Mouse (Mus musculus) embryonic facial prominence, embryonic 14.5 days (tissue): ENCODE results near the gene Wdr82. TPM values are rescaled to one million over a fixed set of nuclear protein-coding genes. Genes with fewer than 3 reads are reported as not detected.

Experiments
- ATAC-seq: fragments of 200-750 bp; cut with Nextera tagmentation; 2 replicates; pipeline ENCODE4 v1.8.0; 2017; ENCODE audit warnings: low read depth, moderate number of reproducible peaks, moderate TSS enrichment
- DNase-seq: peaks from one replicate; pipeline ENCODE4 v3.0.0-alpha.2; 2015; ENCODE audit warnings: low spot score
- H3K27ac ChIP-seq: fragments of 300-500 bp; sonication (generic); replicated peaks from 2 replicates; pipeline ENCODE4 v1.5.1; 2014; ENCODE audit warnings: low read depth, mild to moderate bottlenecking, low read length, moderate library complexity
- H3K27me3 ChIP-seq: fragments of 300-500 bp; sonication (generic); replicated peaks from 2 replicates; pipeline ENCODE4 v1.6.1; 2014; ENCODE audit warnings: low read length; ENCODE audit not compliant: control insufficient read depth, insufficient read depth
- H3K36me3 ChIP-seq: fragments of 300-500 bp; sonication (generic); 2 replicates; pipeline ENCODE4 v1.6.1; 2014; ENCODE audit warnings: low read length, mixed read lengths; ENCODE audit not compliant: control insufficient read depth, insufficient read depth
- H3K4me1 ChIP-seq: fragments of 300-500 bp; sonication (generic); 2 replicates; pipeline ENCODE4 v1.6.1; 2014; ENCODE audit warnings: antibody characterized with exemption, low read length; ENCODE audit not compliant: control insufficient read depth, insufficient read depth
- H3K4me2 ChIP-seq: fragments of 300-500 bp; sonication (generic); 2 replicates; pipeline ENCODE4 v1.6.1; 2014; ENCODE audit warnings: low read depth, mild to moderate bottlenecking, low read length, moderate library complexity, mixed read lengths
- H3K4me3 ChIP-seq: fragments of 300-500 bp; sonication (generic); 2 replicates; pipeline ENCODE4 v1.5.1; 2014; ENCODE audit warnings: low read depth, mild to moderate bottlenecking, low read length
- H3K9ac ChIP-seq: fragments of 300-500 bp; sonication (generic); 2 replicates; pipeline ENCODE4 v1.6.1; 2014; ENCODE audit warnings: low read depth, mild to moderate bottlenecking, low read length, moderate library complexity, mixed read lengths
- H3K9me3 ChIP-seq: fragments of 300-500 bp; sonication (generic); 2 replicates; pipeline ENCODE4 v1.6.1; 2016; ENCODE audit warnings: low read length; ENCODE audit not compliant: control insufficient read depth
- WGBS: fragments of 180-500 bp; shearing (Covaris S2); extraction: QIAGEN DNeasy Blood & Tissue Kit; methylation state at CpG from one replicate; pipeline ENCODE4 v1.1.7; 2014; 5-methylcytosine and 5-hydroxymethylcytosine counted together
- polyA plus RNA-seq: library from polyadenylated mRNA; unstranded; fragments of >200 nt; fragmentation: Nextera tagmentation; extraction: Ambion mirVana; gene quantifications from 2 replicates; pipeline ENCODE4 v1.2.1, GENCODE M21; 2014

The Wdr82 gene
- polyA plus RNA-seq, 1 experiment from 2014 or later, result 25.5 TPM

- Histone ChIP-seq H3K27me3 (no peaks in the 10 kb centered on the region), H3K4me2 (no peak overlapping the region), H3K36me3 (peaks cover 33% of the 10 kb centered on the region), H3K9me3 (no peaks in the 10 kb centered on the region), H3K4me3 (no peak overlapping the region), H3K4me1 (0 out of 2 replicates have a peak, but pooled peaks cover 3% of the 10 kb centered on the region), H3K9ac (no peak overlapping the region), H3K27ac (no peak overlapping the region)
- DNase-seq, result no peak
- 79% methylated on average over 6 of the region's 6 CpGs for WGBS
- no peak for ATAC-seq
Observed at GRCm38 (mm10) chr9:106215341-106216125, 44.8 kb downstream of the Wdr82 start.

- Histone ChIP-seq H3K4me1 (no peaks in the 10 kb centered on the region), H3K4me3 (no peak overlapping the region), H3K9ac (no peak overlapping the region), H3K9me3 (no peaks in the 10 kb centered on the region), H3K36me3 (peaks cover 33% of the 10 kb centered on the region), H3K4me2 (no peak overlapping the region), H3K27ac (no peak overlapping the region), H3K27me3 (no peaks in the 10 kb centered on the region)
- ATAC-seq (no peak), DNase-seq (no peak)
- 83% methylated on average over 7 of the region's 7 CpGs for WGBS
Observed at GRCm38 (mm10) chr9:106216971-106217370, 46.2 kb downstream of the Wdr82 start.

GRCm38 (mm10) chr9:106220894-106221523 is 50.3 kb downstream of the Wdr82 start:
- Histone ChIP-seq H3K9me3 (no peaks in the 10 kb centered on the region), H3K4me3 (no peak overlapping the region), H3K27me3 (peaks cover 8% of the 10 kb centered on the region), H3K36me3 (no peaks in the 10 kb centered on the region), H3K9ac (no peak overlapping the region), H3K4me1 (0 out of 2 replicates have a peak, but pooled peaks cover 3% of the 10 kb centered on the region), H3K27ac (no peak overlapping the region), H3K4me2 (no peak overlapping the region)
- no peak for DNase-seq
- no peak for ATAC-seq
- WGBS, result 61% methylated on average over 8 of the region's 8 CpGs

GRCm38 (mm10) chr9:106222261-106222851 is 51.6 kb downstream of the Wdr82 start, which contains the start of gene Tlr9:
Gene Tlr9 (plus strand): TSS chr9:106222598.
- WGBS, result 72% methylated on average over 4 of the region's 4 CpGs
- Histone ChIP-seq H3K4me2 (no peak within 1 kb of the TSS), H3K4me1 (0 out of 2 replicates have a peak, but pooled peaks cover 9% of the 10 kb centered on the region), H3K36me3 (no peaks in the 10 kb centered on the region), H3K27ac (no peak within 1 kb of the TSS), H3K9me3 (no peaks in the 10 kb centered on the region), H3K27me3 (peaks cover 10% of the 10 kb centered on the region), H3K4me3 (no peak within 1 kb of the TSS), H3K9ac (no peak within 1 kb of the TSS)
- ATAC-seq (no peak), DNase-seq (no peak)

GRCm38 (mm10) chr9:106222994-106223393 is 52.3 kb downstream of the Wdr82 start:
- H3K4me3 ChIP-seq, result no peak overlapping the region
- no peaks in the 10 kb centered on the region for H3K36me3 ChIP-seq
- 0 out of 2 replicates have a peak, but pooled peaks cover 9% of the 10 kb centered on the region for H3K4me1 ChIP-seq
- WGBS, result 75% methylated on average over 4 of the region's 4 CpGs
- no peak overlapping the region for H3K9ac ChIP-seq
- ATAC-seq (no peak), DNase-seq (no peak)
- no peak overlapping the region for H3K27ac ChIP-seq
- no peak overlapping the region for H3K4me2 ChIP-seq
- no peaks in the 10 kb centered on the region for H3K9me3 ChIP-seq
- H3K27me3 ChIP-seq, result peaks cover 10% of the 10 kb centered on the region

- Histone ChIP-seq H3K27me3 (peaks cover 10% of the 10 kb centered on the region), H3K4me1 (0 out of 2 replicates have a peak, but pooled peaks cover 9% of the 10 kb centered on the region), H3K36me3 (no peaks in the 10 kb centered on the region), H3K9ac (peak overlapping the region; percentile 45), H3K9me3 (no peaks in the 10 kb centered on the region), H3K27ac (no peak overlapping the region), H3K4me2 (peak overlapping the region; percentile 73), H3K4me3 (peak overlapping the region; percentile 39)
- DNase-seq, result no peak
- ATAC-seq, result no peak
- WGBS, result 66% methylated on average over 24 of the region's 24 CpGs
Observed at GRCm38 (mm10) chr9:106225469-106226150, 54.9 kb downstream of the Wdr82 start.

GRCm38 (mm10) chr9:106226151-106226682 is 55.5 kb downstream of the Wdr82 start:
- H3K4me2 ChIP-seq, result peak overlapping the region; percentile 73
- H3K4me1 ChIP-seq, result 0 out of 2 replicates have a peak, but pooled peaks cover 9% of the 10 kb centered on the region
- DNase-seq (peak; percentile 68), ATAC-seq (peak; percentile 67)
- no peaks in the 10 kb centered on the region for H3K36me3 ChIP-seq
- peak overlapping the region; percentile 39 for H3K4me3 ChIP-seq
- 6% methylated on average over 29 of the region's 34 CpGs for WGBS
- no peaks in the 10 kb centered on the region for H3K9me3 ChIP-seq
- H3K9ac ChIP-seq, result peak overlapping the region; percentile 45
- peaks cover 10% of the 10 kb centered on the region for H3K27me3 ChIP-seq
- no peak overlapping the region for H3K27ac ChIP-seq
